In the genomic region with DNA sequence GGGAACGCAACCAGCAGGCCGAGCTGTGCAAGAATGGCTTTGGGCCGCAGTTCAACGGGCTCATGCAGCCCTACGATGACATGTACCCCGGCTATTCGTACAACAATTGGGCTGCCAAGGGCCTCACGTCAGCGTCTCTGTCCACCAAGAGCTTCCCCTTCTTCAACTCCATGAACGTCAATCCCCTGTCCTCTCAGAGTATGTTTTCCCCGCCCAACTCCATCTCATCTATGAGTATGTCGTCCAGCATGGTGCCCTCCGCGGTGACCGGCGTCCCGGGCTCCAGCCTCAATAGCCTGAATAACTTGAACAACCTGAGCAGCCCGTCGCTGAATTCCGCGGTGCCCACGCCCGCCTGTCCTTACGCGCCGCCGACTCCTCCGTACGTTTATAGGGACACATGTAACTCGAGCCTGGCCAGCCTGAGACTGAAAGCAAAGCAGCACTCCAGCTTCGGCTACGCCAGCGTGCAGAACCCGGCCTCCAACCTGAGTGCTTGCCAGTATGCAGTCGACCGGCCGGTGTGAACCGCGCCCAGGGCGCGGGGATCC, we compare ENCODE assay signal across 10 mouse cellular contexts. TPM values are rescaled to one million over a fixed set of nuclear protein-coding genes. Genes with fewer than 3 reads are reported as not detected.
DNase-seq lines count a peak whose midpoint lies in the region; ATAC-seq lines count a peak whose summit lies in the region.
"Had no signal": no experiment of that assay in that cellular context is flagged by ENCODE, and none has a peak within 500 bp of the region (broad histone marks: within the 10 kb centered on the region; RNA-seq: fewer than 3 reads in every experiment).

No protein-coding gene starts in this region.

- peaks cover 14% of the 10 kb centered on the region; the same call in 1 of the 2 replicates for H3K4me1 ChIP-seq in heart, embryonic 11.5 days (ENCODE audit: control insufficient read depth, insufficient read depth, low read length)
- peaks cover 19% of the 10 kb centered on the region for H3K4me1 ChIP-seq in neural tube, embryonic 15.5 days
- 0 out of 2 replicates have a peak, but pooled peaks cover 3% of the 10 kb centered on the region for H3K4me1 ChIP-seq in liver, embryonic 13.5 days (replicated peaks)

- no peak for DNase-seq in heart, postnatal 10 days
- peak; percentile 72 for DNase-seq in neural tube, embryonic 10.5 days (ENCODE audit: extremely low spot score, low spot score)
- DNase-seq in liver, embryonic 13.5 days: no peak
- no peak for DNase-seq in thymus, postnatal 4 days
- no peak for DNase-seq in left cerebral cortex, adult 8-10 months (ENCODE audit: low spot score in 2 of 2)
- DNase-seq in layer of hippocampus, adult 8-10 months (ENCODE audit: low spot score in 2 of 2): no peak

- H3K9me3 ChIP-seq in heart, embryonic 11.5 days (replicated peaks; ENCODE audit: control insufficient read depth, low read length): no peaks in the 10 kb centered on the region
- H3K9me3 ChIP-seq in neural tube, embryonic 15.5 days (replicated peaks): no peaks in the 10 kb centered on the region
- no peaks in the 10 kb centered on the region for H3K9me3 ChIP-seq in liver, embryonic 13.5 days (replicated peaks)

- peak overlapping the region; percentile 97 for H3K4me2 ChIP-seq in heart, embryonic 11.5 days
- no peak overlapping the region for H3K4me2 ChIP-seq in neural tube, embryonic 15.5 days
- 0 out of 2 replicates have a peak overlapping the region, but pooled peaks have one; percentile 8 for H3K4me2 ChIP-seq in liver, embryonic 13.5 days

- 2% methylated on average over 41 of the region's 41 CpGs for WGBS in heart, embryonic 11.5 days (ENCODE audit: insufficient replicate concordance)
- WGBS in neural tube, embryonic 15.5 days: 5% methylated on average over 41 of the region's 41 CpGs
- 2% methylated on average over 41 of the region's 41 CpGs for WGBS in liver, embryonic 13.5 days (ENCODE audit: insufficient replicate concordance)

- H3K4me3 ChIP-seq in heart, embryonic 11.5 days (ENCODE audit: low read depth, low read length): peak overlapping the region; percentile 70
- no peak overlapping the region for H3K4me3 ChIP-seq in neural tube, embryonic 15.5 days (replicated peaks)
- no peak overlapping the region for H3K4me3 ChIP-seq in liver, embryonic 13.5 days (replicated peaks)

- peaks cover 56% of the 10 kb centered on the region for H3K27me3 ChIP-seq in heart, embryonic 11.5 days (ENCODE audit: control insufficient read depth, insufficient read depth, low read length)
- peaks cover 73% of the 10 kb centered on the region for H3K27me3 ChIP-seq in neural tube, embryonic 15.5 days (replicated peaks)
- peaks cover 99% of the 10 kb centered on the region for H3K27me3 ChIP-seq in liver, embryonic 13.5 days
- H3K27me3 ChIP-seq: CH12.LX had no signal

- H3K36me3 ChIP-seq in heart, embryonic 11.5 days (ENCODE audit: control insufficient read depth, insufficient read depth, low read length): no peaks in the 10 kb centered on the region
- no peaks in the 10 kb centered on the region for H3K36me3 ChIP-seq in neural tube, embryonic 15.5 days
- H3K36me3 ChIP-seq in liver, embryonic 13.5 days: no peaks in the 10 kb centered on the region

- H3K9ac ChIP-seq in heart, embryonic 11.5 days (ENCODE audit: low read depth, low read length): peak overlapping the region; percentile 66
- no peak overlapping the region for H3K9ac ChIP-seq in neural tube, embryonic 15.5 days (replicated peaks)
- no peak overlapping the region for H3K9ac ChIP-seq in liver, embryonic 13.5 days

- H3K27ac ChIP-seq in heart, embryonic 11.5 days (ENCODE audit: low read depth, low read length): peak overlapping the region; percentile 41; the same call in 1 of the 2 replicates
- no peak overlapping the region for H3K27ac ChIP-seq in neural tube, embryonic 15.5 days (replicated peaks)
- no peak overlapping the region for H3K27ac ChIP-seq in liver, embryonic 13.5 days

- ATAC-seq in heart, embryonic 11.5 days (replicated peaks; ENCODE audit: insufficient number of reproducible peaks, low FRiP score, low TSS enrichment): no peak
- no peak for ATAC-seq in neural tube, embryonic 15.5 days (ENCODE audit: low FRiP score)
- ATAC-seq in liver, embryonic 13.5 days (ENCODE audit: low read depth): no peak

- intact Hi-C loops in heart, postnatal 10 days (cut with DNase I): loop anchor here (5.0 kb wide), 1 partner anchor 1586 kb away; a partner anchor contains a TSS

RNA-seq across cellular contexts. Expression of a gene that starts 18.8 kb away (rescaled TPM):
- polyA plus RNA-seq in heart, embryonic 11.5 days (2014; fragmentation: Nextera tagmentation; extraction: Ambion mirVana): 32.7 and 32.8 TPM in 2 replicates
- 1 to 10 TPM; 1.4 to 1.6 TPM for total RNA-seq in heart, postnatal 10 days (2021)
- polyA plus RNA-seq in neural tube, embryonic 15.5 days (2015; fragmentation: Nextera tagmentation; extraction: Ambion mirVana): 5.1 and 5.2 TPM in 2 replicates
- polyA plus RNA-seq in liver, embryonic 13.5 days (2015; fragmentation: Nextera tagmentation; extraction: Ambion mirVana): 2.3 and 3.0 TPM in 2 replicates
- total RNA-seq in left cerebral cortex, adult 8-10 months (2022): not detected
- total RNA-seq in layer of hippocampus, adult 8-10 months (2022): not detected
- total RNA-seq: CH12.LX; layer of hippocampus, adult 18-20 months had no signal
